Mouse (Mus musculus) heart, embryonic 13.5 days (tissue): Measurements from ENCODE around the gene N4bp2l2. TPM values are rescaled to one million over a fixed set of nuclear protein-coding genes. Genes with fewer than 3 reads are reported as not detected.
A peak's percentile ranks its signal among the peaks of the same experiment; 100 is the strongest.

Experiments used
- ATAC-seq: fragments of 200-750 bp; cut with Nextera tagmentation; 2 replicates; pipeline ENCODE4 v1.8.0; 2017; ENCODE audit warnings: moderate TSS enrichment; ENCODE audit not compliant: insufficient number of reproducible peaks, low FRiP score, low TSS enrichment; ENCODE audit errors: extremely low read depth
- H3K27ac ChIP-seq: fragments of 300-500 bp; sonication (generic); replicated peaks from 2 replicates; pipeline ENCODE4 v1.5.1; 2015; ENCODE audit warnings: moderate library complexity, mild to moderate bottlenecking, inconsistent platforms
- H3K27me3 ChIP-seq: fragments of 300-500 bp; sonication (generic); replicated peaks from 2 replicates; pipeline ENCODE4 v1.6.1; 2015; ENCODE audit warnings: mild to moderate bottlenecking, inconsistent platforms
- H3K36me3 ChIP-seq: fragments of 300-500 bp; sonication (generic); 2 replicates; pipeline ENCODE4 v1.6.1; 2015; ENCODE audit warnings: mild to moderate bottlenecking, inconsistent platforms
- H3K4me1 ChIP-seq: fragments of 300-500 bp; sonication (generic); 2 replicates; pipeline ENCODE4 v1.6.1; 2015; ENCODE audit warnings: inconsistent platforms
- H3K4me2 ChIP-seq: fragments of 300-500 bp; sonication (generic); 2 replicates; pipeline ENCODE4 v1.6.1; 2015; ENCODE audit warnings: inconsistent platforms, mild to moderate bottlenecking, moderate library complexity
- H3K4me3 ChIP-seq: fragments of 300-500 bp; sonication (generic); 2 replicates; pipeline ENCODE4 v1.5.1; 2015; ENCODE audit warnings: moderate library complexity, mild to moderate bottlenecking, inconsistent platforms
- H3K9ac ChIP-seq: fragments of 300-500 bp; sonication (generic); 2 replicates; pipeline ENCODE4 v1.6.1; 2015; ENCODE audit warnings: inconsistent platforms, mild to moderate bottlenecking, moderate library complexity
- H3K9me3 ChIP-seq: fragments of 300-500 bp; sonication (generic); 2 replicates; pipeline ENCODE4 v1.6.1; 2016; ENCODE audit warnings: inconsistent platforms
- WGBS: fragments of 180-500 bp; shearing (Covaris S2); methylation state at CpG from one replicate; pipeline ENCODE4 v1.1.7; 2015; ENCODE audit warnings: mixed read lengths; 5-methylcytosine and 5-hydroxymethylcytosine counted together
- polyA plus RNA-seq: library from polyadenylated mRNA; unstranded; fragments of >200 nt; fragmentation: Nextera tagmentation; extraction: Ambion mirVana; gene quantifications from 2 replicates; pipeline ENCODE4 v1.2.1, GENCODE M21; 2015

Gene N4bp2l2
- polyA plus RNA-seq, 1 experiment from 2014 or later, result 31.0 TPM

DNA sequence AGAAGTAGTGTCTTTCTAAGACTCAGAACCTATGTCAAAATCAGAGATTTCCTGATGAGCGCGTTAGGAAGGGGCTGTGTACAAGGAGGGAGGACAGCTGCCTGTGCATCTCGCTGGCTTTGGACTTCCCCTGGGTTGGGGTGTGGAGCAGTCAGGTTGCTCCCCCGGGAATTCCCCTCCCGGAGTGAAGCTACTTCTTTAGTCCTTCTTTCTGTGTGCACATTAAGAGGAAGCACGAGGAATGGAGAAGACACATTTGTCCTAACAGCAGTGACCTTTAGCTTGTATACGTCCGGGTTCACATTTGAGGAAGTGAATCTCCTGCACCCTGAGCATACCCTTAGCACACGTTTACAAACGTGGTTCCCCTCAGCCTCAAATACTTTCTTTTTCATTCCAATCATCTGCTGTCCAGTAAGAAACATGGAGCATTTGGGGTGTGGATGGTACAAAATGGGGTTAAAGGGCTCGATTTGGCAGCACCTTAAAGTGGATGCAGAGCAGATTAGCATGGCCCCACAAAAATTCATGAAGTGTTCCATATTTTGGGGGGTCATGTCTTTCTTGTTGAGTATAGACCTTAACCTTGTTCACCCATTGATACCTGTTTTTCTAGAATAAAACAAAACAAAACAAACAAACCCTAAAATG is 70.5 kb downstream of the N4bp2l2 start:
- ATAC-seq, result no peak
- Histone ChIP-seq H3K4me2 (0 out of 2 replicates have a peak overlapping the region, but pooled peaks have one; percentile 96), H3K9me3 (no peaks in the 10 kb centered on the region), H3K36me3 (no peaks in the 10 kb centered on the region), H3K9ac (no peak overlapping the region), H3K4me3 (no peak overlapping the region), H3K4me1 (peaks cover 20% of the 10 kb centered on the region), H3K27me3 (peaks cover 25% of the 10 kb centered on the region), H3K27ac (no peak overlapping the region)
- 52% methylated on average over 11 of the region's 11 CpGs for WGBS

- peak overlapping the region; percentile 96 for H3K4me2 ChIP-seq
- ATAC-seq, result no peak
- H3K4me1 ChIP-seq, result peaks cover 14% of the 10 kb centered on the region
- no peaks in the 10 kb centered on the region for H3K36me3 ChIP-seq
- no peaks in the 10 kb centered on the region for H3K9me3 ChIP-seq
- H3K27me3 ChIP-seq, result peaks cover 25% of the 10 kb centered on the region
- H3K27ac ChIP-seq, result no peak overlapping the region
- H3K9ac ChIP-seq, result peak overlapping the region; percentile 84
- H3K4me3 ChIP-seq, result peak overlapping the region; percentile 89
- 8% methylated on average over 17 of the region's 17 CpGs for WGBS
Observed at GRCm38 (mm10) chr5:150594649-150595339, 71.2 kb downstream of the N4bp2l2 start.

- H3K27ac ChIP-seq, result no peak overlapping the region
- peak overlapping the region; percentile 89 for H3K4me3 ChIP-seq
- peak overlapping the region; percentile 84 for H3K9ac ChIP-seq
- peaks cover 25% of the 10 kb centered on the region for H3K27me3 ChIP-seq
- no peaks in the 10 kb centered on the region for H3K36me3 ChIP-seq
- H3K4me1 ChIP-seq, result peaks cover 11% of the 10 kb centered on the region
- no peaks in the 10 kb centered on the region for H3K9me3 ChIP-seq
- H3K4me2 ChIP-seq, result peak overlapping the region; percentile 96
- peak; percentile 71 for ATAC-seq
- under 1% methylated on average over 100 of the region's 102 CpGs for WGBS
Observed at GRCm38 (mm10) chr5:150593756-150594648, 72.0 kb downstream of the N4bp2l2 start.

GRCm38 (mm10) chr5:150592904-150593755 is 72.9 kb downstream of the N4bp2l2 start:
- no peak overlapping the region for H3K27ac ChIP-seq
- peak overlapping the region; percentile 84 for H3K9ac ChIP-seq

GRCm38 (mm10) chr5:150592186-150592903 is 73.6 kb downstream of the N4bp2l2 start:
- peaks cover 25% of the 10 kb centered on the region for H3K27me3 ChIP-seq
- 72% methylated on average over 13 of the region's 13 CpGs for WGBS
- peak overlapping the region; percentile 89 for H3K4me3 ChIP-seq
- H3K27ac ChIP-seq, result no peak overlapping the region
- no peaks in the 10 kb centered on the region for H3K9me3 ChIP-seq
- no peak for ATAC-seq
- peak overlapping the region; percentile 96 for H3K4me2 ChIP-seq
- H3K36me3 ChIP-seq, result no peaks in the 10 kb centered on the region
- no peak overlapping the region for H3K9ac ChIP-seq
- H3K4me1 ChIP-seq, result peaks cover 11% of the 10 kb centered on the region

More at GRCm38 (mm10) chr5:150592904-150593755, 72.9 kb downstream of the N4bp2l2 start:
- no peaks in the 10 kb centered on the region for H3K9me3 ChIP-seq
- no peaks in the 10 kb centered on the region for H3K36me3 ChIP-seq
- WGBS, result 11% methylated on average over 40 of the region's 40 CpGs
- H3K4me3 ChIP-seq, result peak overlapping the region; percentile 89
- no peak for ATAC-seq
- peaks cover 11% of the 10 kb centered on the region for H3K4me1 ChIP-seq
- peak overlapping the region; percentile 96 for H3K4me2 ChIP-seq
- H3K27me3 ChIP-seq, result peaks cover 25% of the 10 kb centered on the region

DNA sequence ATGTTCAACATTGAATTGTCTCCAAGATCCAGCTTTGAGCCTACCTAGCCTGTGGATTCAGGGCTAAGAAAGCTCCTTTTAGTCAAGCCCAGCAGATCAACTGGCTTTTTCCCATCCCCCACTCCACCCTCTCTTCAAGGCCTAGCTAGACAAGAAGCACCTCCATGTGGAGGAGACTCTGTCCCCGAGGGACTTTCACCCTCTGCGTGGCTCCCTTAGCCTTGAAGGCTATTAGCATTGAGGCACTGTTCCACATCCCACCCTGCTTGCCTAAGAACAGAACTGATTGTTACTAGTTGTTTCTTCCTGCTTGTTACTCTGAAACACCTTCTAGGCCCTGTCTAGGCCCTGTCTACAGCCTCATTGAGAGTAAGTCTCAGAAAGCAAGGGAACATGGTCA is 76.0 kb downstream of the N4bp2l2 start:
- Histone ChIP-seq H3K27ac (no peak overlapping the region), H3K4me3 (no peak overlapping the region), H3K9me3 (no peaks in the 10 kb centered on the region), H3K4me2 (no peak overlapping the region), H3K36me3 (no peaks in the 10 kb centered on the region), H3K4me1 (peaks cover 8% of the 10 kb centered on the region), H3K27me3 (peaks cover 12% of the 10 kb centered on the region), H3K9ac (no peak overlapping the region)
- no peak for ATAC-seq
- 65% methylated on average over 2 of the region's 2 CpGs for WGBS

GRCm38 (mm10) chr5:150584337-150584729 is 81.7 kb downstream of the N4bp2l2 start:
- H3K27ac ChIP-seq, result no peak overlapping the region
- H3K9ac ChIP-seq, result no peak overlapping the region
- H3K4me1 ChIP-seq, result no peaks in the 10 kb centered on the region
- no peak; the same call in 1 of the 2 replicates for ATAC-seq
- H3K36me3 ChIP-seq, result no peaks in the 10 kb centered on the region
- no peak overlapping the region for H3K4me2 ChIP-seq
- 50% methylated on average over 6 of the region's 6 CpGs for WGBS
- no peaks in the 10 kb centered on the region for H3K27me3 ChIP-seq
- H3K9me3 ChIP-seq, result no peaks in the 10 kb centered on the region
- H3K4me3 ChIP-seq, result no peak overlapping the region

DNA sequence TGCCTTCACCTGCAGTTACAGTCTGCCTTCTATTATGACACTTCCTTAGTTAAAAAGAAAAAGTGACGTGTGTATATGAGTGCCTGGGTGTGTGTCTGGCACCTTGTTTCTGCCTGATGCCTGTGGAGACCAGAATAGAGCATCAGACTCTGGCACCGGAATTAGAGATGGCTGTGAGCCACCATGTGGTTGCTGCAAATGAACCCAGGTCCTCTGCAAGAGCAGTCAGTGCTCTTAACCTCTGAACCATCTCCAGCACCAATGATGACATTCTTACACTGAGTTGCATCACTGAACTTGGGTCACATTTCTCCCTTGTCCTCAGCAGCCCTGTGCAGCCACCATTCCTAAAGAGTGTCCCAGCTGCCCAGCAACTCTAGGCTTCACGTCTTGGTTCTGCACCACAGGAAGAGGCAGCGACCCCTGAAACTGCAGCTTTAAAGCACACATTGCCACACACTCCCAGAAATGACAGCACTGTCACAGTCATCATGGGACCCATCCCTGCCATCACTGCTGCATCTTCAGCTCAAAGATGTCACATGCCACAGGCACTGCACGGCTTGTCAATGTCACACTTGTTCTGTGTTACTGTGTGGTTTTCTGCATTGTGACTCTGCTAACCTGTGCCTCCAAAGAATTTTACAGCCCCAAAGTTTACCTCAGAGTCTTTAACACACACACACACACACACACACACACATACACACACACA is 82.2 kb downstream of the N4bp2l2 start:
- WGBS, result 58% methylated on average over 5 of the region's 5 CpGs
- Histone ChIP-seq H3K27me3 (no peaks in the 10 kb centered on the region), H3K27ac (no peak overlapping the region), H3K36me3 (no peaks in the 10 kb centered on the region), H3K9ac (no peak overlapping the region), H3K4me1 (peaks cover 5% of the 10 kb centered on the region; the same call in 1 of the 2 replicates), H3K4me2 (no peak overlapping the region), H3K4me3 (no peak overlapping the region), H3K9me3 (no peaks in the 10 kb centered on the region)
- ATAC-seq, result no peak

DNA sequence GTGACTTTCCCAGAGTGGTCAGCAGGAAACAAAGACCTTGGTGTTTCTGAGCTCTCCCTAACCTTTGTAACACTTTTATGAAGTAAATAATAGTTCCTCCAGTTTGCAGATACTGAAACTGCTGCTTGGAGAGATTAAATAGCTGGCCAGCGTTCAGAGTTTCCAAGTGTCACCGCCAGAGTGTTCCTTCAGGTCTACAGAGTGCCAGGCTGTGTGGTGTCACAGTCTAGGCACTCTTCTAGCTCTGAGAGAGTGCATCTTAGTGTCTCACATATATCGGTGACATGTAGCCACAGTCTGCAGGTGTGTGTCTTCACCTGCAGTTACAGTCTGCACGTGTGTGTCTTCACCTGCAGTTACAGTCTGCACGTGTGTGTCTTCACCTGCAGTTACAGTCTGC is 82.8 kb downstream of the N4bp2l2 start:
- Histone ChIP-seq H3K36me3 (no peaks in the 10 kb centered on the region), H3K27me3 (no peaks in the 10 kb centered on the region), H3K9me3 (no peaks in the 10 kb centered on the region), H3K4me2 (no peak overlapping the region), H3K9ac (no peak overlapping the region), H3K4me3 (no peak overlapping the region), H3K4me1 (peaks cover 7% of the 10 kb centered on the region; the same call in 1 of the 2 replicates), H3K27ac (no peak overlapping the region)
- ATAC-seq, result no peak
- WGBS, result 79% methylated on average over 5 of the region's 5 CpGs

DNA sequence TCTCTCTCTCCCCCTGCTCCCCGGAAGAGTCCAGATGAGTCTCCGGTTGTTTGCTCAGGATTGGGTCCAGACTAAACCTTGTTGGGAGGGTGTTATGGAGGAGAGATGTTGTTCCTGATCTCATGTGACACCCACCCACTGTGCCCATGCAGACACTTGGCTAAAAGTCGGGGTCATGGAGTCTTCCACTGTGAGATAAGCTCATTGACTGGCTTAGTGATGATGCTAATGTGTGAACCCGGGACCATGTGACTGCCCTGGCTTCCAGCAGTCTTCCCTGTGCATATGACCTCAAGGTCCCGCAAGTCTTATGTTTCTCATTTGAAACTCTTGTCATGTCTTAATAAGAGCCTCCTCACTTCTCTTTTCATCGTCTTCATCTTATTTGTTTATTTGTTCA is 84.8 kb downstream of the N4bp2l2 start:
- ATAC-seq, result no peak
- Histone ChIP-seq H3K27me3 (no peaks in the 10 kb centered on the region), H3K4me2 (no peak overlapping the region), H3K4me1 (peaks cover 7% of the 10 kb centered on the region; the same call in 1 of the 2 replicates), H3K9me3 (no peaks in the 10 kb centered on the region), H3K27ac (no peak overlapping the region), H3K4me3 (no peak overlapping the region), H3K36me3 (peaks cover 3% of the 10 kb centered on the region; the same call in 1 of the 2 replicates), H3K9ac (no peak overlapping the region)
- 68% methylated on average over 6 of the region's 6 CpGs for WGBS
